Mouse (Mus musculus): ENCODE data around the gene Ttll7.

Ttll7 gene

DNA sequence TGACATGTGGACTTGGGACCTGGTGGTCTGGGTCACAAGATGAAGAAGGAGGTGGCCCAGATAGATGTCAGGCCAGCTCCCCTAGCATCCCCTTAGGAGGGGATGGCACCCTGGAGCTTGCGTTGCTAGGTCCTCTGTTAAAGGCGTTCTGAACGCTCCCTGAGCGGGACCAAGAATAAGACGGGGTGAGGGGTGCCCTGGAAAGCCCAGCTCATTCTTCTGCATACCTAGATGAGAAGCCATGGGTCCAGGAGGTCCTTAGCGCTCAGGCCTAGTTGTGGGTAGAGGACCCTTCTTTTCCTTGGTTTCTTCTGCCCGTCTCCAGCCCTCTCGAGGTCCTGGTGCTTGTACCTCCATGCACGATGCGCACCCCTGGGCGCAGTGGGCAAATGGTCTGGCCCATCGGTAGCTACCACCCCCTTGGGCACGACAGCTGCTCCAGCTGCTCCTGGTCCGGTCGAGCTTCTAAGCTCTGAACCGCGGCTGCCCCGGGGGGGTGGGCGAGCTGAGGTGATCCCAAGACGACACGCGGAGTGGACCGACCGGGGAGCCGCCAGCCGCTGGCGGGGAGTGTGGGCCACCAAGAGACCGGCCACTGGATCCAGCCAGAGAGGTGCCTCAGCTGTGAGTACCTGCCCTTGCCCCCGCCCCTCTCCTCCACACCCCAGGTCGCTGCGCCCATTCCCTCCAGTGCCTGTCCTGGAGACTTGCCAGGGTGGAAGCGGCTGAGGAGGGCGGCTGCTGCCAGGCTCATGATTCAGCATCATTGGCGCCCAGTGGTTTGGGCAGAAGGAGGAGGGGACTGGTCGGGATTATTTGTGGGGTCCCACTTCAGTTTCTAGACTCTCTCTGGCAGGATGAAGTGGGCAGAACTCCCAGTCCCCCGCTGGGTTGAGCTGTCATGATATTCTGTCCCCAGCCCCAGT lies at the start of gene Ttll7:
Ttll7 (plus strand) TSS at position 402 of the 926 bp plus-strand sequence.
- peak; percentile 85 for DNase-seq (ENCODE audit: low read depth, low spot score)

DNA sequence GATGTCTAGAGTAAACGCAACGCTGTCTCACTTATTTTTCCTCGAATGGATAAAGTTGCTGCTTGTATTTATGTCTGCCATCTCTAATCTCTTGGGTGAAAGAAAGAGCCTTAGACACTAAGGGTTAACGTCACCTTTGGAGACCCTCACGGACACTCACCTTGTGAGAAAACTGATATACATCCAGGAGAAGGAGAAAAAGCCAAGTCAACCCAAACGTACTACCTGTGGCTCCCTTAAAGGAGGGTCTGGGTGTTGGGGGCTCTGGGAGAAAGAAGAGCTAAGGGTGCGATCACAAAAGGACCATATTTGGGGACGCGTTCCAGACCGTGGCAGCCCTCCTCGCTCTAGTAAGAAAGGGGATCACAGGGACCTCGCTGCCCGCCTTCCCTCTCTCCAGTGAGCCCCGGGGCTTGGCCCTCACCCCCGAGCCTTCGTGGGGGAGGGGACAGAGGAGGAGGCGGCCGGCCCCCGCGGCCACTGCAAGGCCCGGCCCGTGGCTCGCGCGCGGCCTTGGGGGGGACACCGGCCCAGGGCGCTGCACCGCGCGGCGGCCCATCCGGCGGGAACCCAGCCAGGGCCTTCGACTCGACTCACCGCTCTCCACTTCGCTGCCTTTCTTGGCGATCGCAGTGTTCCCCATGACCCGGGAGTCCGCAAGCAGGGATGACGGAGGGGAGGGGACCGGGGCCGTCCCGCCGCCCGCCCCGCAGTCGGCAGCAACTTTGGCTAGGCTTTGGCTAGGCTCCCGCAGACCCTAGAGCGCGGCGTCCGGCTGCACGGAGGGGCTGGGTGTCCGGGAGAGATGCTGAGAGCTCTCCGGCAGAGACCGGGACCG lies 39.9 kb upstream of the Ttll7 start:
- peak; percentile 18 for DNase-seq (ENCODE audit: low read depth, low spot score)

DNA sequence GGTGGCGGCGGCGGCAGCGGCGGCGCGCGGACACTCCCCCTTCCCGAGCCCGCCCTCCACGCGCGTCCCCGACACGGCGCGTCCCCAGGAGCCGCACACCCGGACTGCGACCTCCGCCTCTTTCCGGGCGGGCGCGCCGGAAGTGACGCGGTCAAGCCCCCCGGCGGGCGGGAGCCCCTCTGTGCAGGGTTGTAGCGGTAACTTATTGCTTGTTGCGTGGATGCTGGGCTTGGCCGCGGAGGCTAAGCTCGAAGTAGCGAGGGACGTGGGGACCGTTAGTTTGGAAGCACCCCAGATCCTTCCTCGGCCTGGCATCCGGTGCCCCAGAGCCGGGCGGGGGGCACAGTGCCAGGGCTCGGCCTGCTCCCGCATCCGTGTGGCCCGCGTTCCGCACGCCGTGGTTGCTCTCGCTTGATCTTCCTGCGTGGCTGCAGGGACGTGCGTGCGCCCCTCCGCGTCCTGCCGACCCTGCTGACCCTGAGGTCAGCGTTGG lies 39.2 kb upstream of the Ttll7 start, which contains the start of gene Prkacb:
Prkacb (minus strand) TSS at position 90 of the 493 bp plus-strand sequence.
- peak; percentile 77 for DNase-seq (ENCODE audit: low read depth, low spot score)

DNA sequence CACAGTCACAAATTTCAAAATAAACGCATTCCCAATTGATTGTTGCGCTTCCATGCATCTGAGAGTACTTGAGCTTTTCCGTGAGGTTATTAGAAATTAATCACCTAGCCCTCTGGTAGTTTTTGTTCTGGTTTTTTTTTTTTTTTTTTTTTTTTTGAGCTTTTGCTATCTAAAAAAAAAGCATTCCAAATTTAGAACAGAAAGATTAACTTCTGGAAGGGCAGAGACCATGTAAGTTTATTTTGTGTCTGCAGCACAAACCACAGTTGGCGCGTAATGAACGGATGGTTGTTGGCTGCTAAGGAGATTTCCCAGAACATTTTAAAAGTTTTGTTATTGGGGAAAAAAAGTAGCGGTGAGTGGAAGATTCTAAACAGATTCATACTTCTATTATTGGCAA lies 38.5 kb upstream of the Ttll7 start:
- no peak for DNase-seq (ENCODE audit: low read depth, low spot score)

DNA sequence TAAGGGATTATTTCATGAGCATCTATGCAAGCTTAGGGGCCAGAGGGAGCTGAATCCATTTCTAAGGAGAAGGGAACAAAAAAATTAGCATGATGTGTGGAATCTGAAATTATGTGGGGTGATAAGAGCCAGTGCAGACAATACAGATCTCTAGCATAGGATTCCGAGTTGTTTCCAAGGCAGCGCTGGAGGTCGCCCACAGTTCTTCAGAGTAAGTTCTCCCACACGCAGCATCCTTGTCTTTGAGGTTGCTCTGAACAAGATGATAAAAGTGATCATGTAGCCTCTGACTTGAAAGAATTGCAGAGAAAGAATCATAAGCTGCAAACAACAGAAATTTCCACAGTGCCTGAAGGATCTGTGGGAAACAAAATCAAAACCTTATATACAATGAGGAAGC lies 31.4 kb upstream of the Ttll7 start:
- DNase-seq (ENCODE audit: low read depth, low spot score): no peak

DNA sequence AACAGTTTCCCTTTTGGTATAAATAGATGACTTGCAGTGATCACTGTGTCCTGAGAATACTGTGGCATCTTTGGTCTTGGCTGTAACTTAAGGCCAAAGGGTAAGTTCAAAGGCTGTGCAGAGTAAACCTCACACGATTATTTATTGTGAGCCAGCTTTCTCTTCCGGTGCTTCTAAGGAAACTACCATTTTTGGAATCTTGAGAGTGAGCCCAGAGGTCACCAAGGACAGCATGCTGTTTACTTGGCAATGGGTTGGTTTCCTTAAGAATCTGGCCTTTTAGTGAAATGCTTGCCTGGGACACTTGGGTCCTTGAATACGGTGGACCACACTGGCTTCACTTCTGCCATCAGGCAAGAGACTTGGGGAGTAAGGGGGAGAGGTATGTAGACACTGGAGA lies 9.4 kb upstream of the Ttll7 start:
- peak; percentile 16 for DNase-seq (ENCODE audit: low read depth, low spot score)

DNA sequence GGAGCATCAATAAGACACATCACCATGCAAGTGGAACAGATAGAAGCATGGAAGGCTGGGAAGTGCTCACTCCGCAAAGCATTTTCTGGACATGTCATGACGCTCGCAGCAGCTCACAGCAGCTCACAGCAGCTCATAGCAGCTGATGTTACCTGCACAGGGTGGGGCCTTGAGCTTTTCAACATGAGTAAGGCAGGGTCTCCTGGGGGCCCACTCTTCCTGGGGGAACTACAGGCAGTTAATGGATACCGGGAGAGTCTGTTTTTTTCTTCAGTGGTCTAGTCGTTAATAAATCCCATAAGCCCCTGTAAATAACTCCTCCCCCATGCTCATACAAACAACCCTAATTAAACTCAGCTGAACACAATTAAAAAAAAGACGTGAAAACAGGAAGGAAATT lies 8.7 kb upstream of the Ttll7 start:
- no peak for DNase-seq (ENCODE audit: low read depth, low spot score)

DNA sequence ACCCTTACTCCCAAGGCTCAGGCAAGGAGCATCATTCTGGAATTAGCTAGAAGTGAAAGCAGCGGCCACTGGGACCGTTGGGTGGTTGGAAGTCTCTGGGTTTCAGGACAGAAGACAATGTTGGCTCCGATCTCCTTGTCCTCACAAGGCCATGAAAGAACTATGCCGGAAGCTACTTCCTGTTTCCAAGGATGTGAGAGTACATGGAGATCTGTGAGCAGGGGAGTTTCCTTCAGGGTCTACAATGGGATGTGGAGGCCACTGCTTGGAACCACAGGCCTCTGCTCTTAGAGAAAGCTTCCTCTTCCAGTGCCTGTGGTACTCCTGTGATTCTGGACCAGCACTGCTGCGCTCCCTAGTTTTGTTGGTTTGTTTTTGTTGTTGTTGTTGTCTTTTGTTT lies 5.9 kb upstream of the Ttll7 start:
- DNase-seq (ENCODE audit: low read depth, low spot score): peak; percentile 15

DNA sequence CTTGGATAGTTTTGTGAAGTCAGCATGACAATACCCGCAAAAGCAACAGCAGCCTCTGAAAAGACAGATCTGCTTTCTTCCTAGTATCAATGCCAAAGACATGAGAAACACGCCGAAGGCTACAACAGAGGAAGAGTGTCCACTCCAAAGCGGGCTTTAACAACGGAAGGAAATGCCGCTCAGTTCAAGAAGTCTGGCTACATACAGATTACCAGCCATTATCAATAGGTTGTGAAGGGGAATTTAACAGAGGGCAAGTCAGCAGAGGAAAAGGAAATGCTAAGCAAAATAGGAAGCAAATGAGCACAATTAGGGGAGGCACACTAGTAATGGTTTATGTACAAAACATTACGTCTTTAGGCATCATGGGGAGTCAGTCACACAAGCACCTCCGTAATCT lies 4.1 kb upstream of the Ttll7 start:
- DNase-seq (ENCODE audit: low read depth, low spot score): no peak

DNA sequence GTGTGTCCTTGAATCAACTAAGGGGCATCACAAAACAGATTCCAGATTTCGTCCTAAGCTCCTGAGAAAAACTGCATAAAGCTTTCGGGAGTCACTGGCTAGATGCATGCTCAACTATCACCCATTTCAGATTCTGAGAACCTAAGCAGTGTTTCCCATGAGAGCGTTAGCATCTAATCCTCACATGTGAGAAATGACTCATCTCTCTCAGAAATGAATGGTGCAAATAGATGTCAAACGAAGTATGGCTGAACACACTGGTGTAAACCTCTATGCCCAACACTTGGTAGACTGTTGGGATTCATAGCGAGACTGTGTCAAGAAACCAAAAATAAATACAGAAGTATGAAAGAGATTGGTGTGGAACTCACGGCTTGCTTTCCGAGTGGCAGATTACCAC lies 2.8 kb upstream of the Ttll7 start:
- no peak for DNase-seq (ENCODE audit: low read depth, low spot score)

DNA sequence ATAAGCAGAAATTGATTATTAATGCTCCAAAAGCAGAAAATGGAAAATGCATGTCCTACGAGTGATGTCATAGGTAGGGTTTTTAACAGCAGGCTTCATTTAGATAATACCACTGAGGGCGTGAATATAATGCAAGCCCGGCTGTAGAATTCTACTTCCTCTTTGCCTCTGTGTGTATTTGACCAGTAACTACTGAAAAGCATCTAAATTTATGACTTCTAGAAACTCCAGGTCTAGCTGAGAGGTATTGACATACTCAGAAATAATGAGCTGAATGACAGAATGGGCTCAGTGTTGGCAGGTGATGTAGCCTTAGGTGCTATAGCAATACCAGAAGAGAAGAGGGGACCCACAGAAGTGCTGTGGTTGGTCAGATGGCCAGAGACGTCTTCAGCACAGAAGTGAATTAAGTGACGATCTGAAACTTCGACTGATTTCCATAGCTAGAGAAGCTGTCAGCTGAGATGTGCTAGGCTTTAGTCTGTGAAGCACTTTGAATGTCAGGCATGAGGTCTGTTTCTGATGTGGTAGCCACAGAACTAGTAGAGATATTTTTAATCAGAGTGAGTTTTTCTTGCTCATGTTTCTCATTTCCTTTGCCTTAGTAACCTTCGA lies 2.4 kb downstream of the Ttll7 start:
- no peak for DNase-seq (ENCODE audit: low read depth, low spot score)

DNA sequence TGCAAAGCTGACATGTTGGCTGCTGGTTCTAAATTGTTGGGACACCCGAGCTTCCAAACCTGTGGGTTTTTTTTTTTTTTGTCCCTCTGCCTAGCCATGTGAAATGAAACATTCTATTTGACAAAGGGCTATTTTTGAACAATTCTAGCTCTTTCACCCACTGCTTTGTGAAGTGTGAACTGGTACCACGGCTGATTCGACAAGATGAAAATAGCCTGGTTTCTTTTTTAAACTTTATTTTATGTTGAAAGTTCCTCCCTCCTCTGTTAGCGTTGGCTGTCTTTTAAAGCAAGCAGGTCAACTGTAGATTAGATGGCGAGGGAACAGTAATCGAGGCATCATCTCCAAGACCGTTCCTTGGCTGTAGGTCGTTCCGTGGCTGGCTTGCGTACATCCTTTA lies 5.2 kb downstream of the Ttll7 start:
- no peak for DNase-seq (ENCODE audit: low read depth, low spot score)

DNA sequence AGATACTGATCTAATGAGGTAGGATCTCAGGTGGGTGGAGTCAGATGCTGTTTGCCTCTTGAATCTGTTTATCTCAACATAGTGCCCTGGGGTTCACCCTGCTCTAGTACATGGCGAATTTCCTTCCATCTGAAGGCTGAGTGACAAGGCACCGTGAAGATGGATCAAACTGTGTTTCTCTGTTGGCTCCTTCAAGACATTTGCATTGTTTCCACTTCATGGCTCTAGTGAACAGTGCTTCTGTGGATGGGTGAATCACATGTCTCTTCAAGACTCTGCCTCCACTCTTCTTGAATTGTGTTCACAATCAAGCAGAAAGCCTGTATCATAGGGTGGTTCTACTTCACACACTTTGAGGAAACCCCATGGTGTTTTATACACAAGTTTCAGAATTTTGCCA lies 8.1 kb downstream of the Ttll7 start:
- DNase-seq (ENCODE audit: low read depth, low spot score): no peak

DNA sequence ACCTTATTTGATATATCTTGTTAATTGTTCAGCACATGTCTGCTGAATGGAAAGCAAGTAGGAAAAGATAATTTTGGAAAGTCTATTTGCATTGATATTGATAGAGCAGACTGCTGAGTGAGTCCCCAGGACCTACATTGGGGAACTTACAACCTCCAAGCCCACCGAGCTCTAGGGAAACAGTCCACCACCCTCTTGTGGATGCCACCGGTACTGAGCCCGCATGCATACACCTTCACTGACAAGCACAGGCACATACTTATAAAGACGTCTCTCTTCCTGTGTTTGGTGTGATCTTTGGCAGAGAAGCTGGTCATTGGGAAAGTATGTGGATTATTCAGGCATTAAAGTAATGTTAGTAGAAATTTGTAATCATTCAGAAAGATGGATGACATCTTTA lies 14.4 kb downstream of the Ttll7 start:
- no peak for DNase-seq (ENCODE audit: low read depth, low spot score)

DNA sequence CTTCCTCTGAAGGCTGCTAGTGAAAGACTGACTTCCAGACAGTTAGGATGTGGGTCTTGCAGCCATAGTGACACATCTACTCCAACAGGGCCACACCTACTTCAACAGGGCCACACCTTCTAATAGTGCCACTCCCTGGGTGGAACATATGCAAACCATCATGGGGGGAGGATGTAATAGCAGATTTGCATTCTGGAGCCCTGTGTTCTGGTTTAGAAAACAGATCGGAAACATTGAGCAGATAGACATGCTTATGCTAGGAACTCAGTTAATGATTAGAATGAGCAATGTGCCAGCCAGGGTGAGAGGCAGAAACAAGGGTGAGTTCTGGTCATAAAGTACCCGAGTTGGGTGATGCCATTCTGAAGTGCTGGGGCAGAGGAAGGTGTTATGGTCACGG lies 19.8 kb downstream of the Ttll7 start:
- DNase-seq (ENCODE audit: low read depth, low spot score): no peak

DNA sequence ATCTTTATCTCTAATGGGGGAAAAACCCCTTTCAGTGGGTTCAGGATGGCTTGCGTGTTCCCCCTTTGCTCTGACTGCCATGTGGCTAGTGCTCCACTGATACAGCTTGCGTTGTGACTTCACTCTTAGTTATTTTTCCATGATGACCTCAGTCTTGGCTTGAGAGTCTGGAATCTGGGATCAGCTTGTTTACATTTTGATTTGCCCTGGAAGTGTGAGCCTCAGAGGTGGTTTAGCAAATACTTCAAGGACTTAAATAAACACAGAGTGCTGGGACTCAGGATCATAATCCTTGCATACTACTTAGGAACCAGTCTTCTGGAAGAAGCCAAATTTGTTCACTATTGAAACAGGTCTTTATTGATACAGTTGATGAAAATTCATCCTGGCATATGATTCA lies 23.8 kb downstream of the Ttll7 start:
- DNase-seq (ENCODE audit: low read depth, low spot score): peak; percentile 54

DNA sequence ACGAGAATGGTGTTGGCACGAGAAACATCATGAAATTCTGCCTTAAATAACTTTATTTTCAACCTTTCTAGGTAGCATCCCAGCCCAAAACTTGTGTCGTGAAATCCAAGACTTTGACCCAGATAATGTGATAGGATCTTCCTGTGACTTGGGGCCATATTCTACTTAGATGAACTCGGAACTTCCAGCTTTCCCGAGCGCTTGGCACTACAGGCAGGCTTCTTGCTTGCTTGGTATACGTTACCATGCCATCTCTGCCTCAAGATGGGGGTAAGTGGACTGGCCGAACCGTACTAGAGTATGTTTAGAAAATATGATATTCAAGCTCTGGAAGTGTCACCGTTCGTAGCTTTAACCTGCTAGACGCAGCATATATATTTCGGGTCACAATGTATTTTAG lies 41.8 kb downstream of the Ttll7 start:
- peak; percentile 66 for DNase-seq (ENCODE audit: low read depth, low spot score)

DNA sequence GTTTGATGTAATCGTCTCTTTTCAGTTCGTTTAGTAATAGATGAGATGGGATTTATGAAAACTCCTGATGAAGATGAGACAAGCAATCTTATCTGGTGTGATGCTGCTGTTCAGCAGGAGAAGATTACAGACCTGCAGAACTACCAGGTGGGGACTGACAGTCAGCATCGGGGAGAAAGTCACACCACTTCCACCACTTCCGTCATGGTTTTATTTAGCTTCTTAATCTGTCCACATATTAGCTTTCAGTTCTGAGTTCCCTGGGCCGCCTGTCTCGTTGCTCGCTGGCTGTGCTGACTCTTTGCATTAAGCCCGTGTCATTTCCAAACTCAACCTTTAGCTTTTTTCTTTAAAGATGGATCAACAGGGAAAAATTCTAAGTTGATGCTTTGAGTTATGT lies 44.4 kb downstream of the Ttll7 start:
- DNase-seq (ENCODE audit: low read depth, low spot score): peak; percentile 59

DNA sequence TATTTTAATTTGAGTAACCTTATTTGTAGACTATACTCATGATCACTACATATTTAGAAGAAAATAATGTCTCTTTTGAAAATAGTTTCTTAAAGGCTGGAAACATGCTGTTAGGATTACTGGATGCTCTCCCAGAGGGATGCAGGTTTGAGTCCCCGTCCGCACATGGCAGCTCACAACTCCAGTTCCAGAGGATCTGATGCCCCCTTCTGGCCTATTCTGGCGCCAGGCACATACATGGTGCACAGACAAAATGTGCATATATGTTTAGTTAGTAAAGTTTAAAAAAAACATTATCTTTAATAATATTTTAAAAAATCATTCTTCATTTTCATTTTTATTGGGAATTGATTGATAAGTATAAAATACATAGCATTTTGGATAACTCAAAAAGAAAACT lies 47.9 kb downstream of the Ttll7 start:
- DNase-seq (ENCODE audit: low read depth, low spot score): no peak

DNA sequence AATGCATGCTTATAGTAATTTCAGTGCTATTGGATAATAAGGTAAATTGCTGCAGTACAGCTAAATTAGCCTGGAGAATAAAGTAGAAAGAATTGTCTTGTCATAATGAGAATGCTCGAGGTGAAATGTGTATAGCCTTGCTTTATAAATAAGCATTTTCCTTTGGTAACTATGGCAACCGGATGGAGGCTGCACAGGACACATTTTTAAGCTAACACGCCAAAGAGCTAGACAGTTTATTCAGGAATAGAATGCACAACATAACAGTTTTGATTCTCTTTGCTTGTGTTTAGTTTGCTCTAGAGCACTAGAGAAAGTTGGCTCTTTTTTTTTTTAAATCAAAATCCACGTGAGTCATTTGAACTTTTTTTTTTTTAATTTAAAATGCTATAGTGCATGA lies 49.6 kb downstream of the Ttll7 start:
- no peak for DNase-seq (ENCODE audit: low read depth, low spot score)

DNA sequence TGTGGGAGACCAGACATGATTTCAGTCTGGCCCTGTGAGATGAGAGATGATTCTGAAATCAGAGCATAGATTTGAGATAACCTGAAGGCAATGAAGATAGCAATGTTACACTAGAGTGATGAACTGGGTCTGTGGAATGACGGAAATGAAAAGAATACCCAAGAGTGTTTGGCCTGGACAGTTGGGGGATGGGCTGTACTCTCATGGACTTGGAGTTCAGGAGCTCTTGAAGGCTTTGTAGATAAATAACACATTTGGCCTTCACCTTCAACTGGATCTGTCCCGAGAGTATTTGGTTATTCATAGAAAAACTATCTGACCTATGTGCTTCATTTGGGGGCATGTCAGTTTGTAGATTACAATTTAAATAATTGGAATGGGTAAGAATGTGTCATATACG lies 53.4 kb downstream of the Ttll7 start:
- no peak for DNase-seq (ENCODE audit: low read depth, low spot score)

DNA sequence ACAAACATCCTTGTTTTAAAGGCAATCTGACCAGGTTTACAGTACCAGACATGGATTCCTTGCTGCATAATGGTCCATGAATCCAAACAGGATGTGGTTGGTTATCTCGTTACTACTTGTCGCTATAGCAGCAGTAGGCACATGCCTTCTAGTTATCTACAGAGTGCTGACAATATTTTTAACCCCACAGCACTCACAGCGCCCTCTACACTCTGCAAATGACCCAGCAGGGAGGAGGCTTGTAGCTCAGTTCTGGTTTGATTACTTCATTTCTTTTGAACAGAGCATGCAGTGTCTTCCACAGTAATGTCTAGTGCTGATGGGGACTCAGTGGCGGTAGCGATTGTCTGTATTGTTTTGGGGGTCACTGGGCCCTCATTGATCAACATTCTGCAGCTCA lies 56.8 kb downstream of the Ttll7 start:
- DNase-seq (ENCODE audit: low read depth, low spot score): no peak

All from skeletal muscle tissue, adult 2 months (tissue).